Mouse (Mus musculus) olfactory bulb, adult 2 months (tissue): ENCODE results near the gene Mta2.

ENCODE experiments used
- CTCF ChIP-seq: fragments of 200-500 bp; IDR thresholded peaks from 2 replicates; pipeline ENCODE4 v1.5.1; 2012; ENCODE audit warnings: low read depth, mild to moderate bottlenecking, low read length, moderate library complexity; ENCODE audit not compliant: insufficient read depth
- POLR2A ChIP-seq: fragments of 200-500 bp; IDR thresholded peaks from 2 replicates; pipeline ENCODE4 v1.6.1; 2012; ENCODE audit warnings: mild to moderate bottlenecking, low read depth, low read length, moderate library complexity; ENCODE audit not compliant: insufficient read depth

- no peak for TF ChIP-seq CTCF
- TF ChIP-seq POLR2A: no peak
Measured at GRCm38 (mm10) chr19:8994813-8995607, 53.3 kb downstream of the Mta2 start.
